Mouse (Mus musculus) heart, adult 2 months (tissue): ENCODE measurements around the gene Fam78a.

Source experiments
- CTCF ChIP-seq: fragments of 200-600 bp; IDR thresholded peaks from 2 replicates; pipeline ENCODE4 v1.8.1; 2022; ENCODE audit warnings: antibody characterized with exemption, mild to moderate bottlenecking, moderate library complexity
- EP300 ChIP-seq: fragments of 200-500 bp; IDR thresholded peaks from 2 replicates; pipeline ENCODE4 v1.6.1; 2011; ENCODE audit warnings: low read depth, low read length, control low read depth; ENCODE audit not compliant: insufficient read depth
- POLR2A ChIP-seq: fragments of 200-500 bp; IDR thresholded peaks from 2 replicates; pipeline ENCODE4 v1.6.1; 2011; ENCODE audit warnings: mild to moderate bottlenecking, low read depth, low read length, control low read depth; ENCODE audit not compliant: insufficient read depth

GRCm38 (mm10) chr2:32132567-32132992, 47.9 kb upstream of the Fam78a start:
- no peak for TF ChIP-seq POLR2A
- TF ChIP-seq CTCF = no peak
- no peak for TF ChIP-seq EP300
